Mouse (Mus musculus) liver (tissue): Measurements from ENCODE around the gene Dab2ip.

Experiments
- DNase-seq: peaks from one replicate; pipeline ENCODE4 v3.0.0-alpha.2; 2020; ENCODE audit warnings: mixed read lengths

Gene Dab2ip

DNA sequence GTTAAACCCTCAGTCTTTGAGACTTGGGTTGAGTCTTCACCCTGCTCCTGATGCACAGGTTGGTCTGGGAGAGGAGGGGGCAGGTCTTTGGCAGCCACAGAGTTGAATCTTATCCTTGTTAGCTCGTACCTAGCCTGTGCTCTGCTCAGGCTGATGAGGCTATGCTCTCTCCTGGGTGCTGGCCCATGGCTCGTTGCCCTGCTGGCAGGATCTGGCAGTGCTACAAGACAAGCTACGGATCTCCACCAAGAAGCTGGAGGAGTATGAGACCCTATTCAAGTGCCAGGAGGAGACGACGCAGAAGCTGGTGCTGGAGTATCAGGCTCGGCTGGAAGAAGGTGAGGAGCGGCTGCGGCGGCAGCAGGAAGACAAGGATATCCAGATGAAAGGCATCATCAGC lies 164.8 kb downstream of the Dab2ip start:
- no peak for DNase-seq

DNA sequence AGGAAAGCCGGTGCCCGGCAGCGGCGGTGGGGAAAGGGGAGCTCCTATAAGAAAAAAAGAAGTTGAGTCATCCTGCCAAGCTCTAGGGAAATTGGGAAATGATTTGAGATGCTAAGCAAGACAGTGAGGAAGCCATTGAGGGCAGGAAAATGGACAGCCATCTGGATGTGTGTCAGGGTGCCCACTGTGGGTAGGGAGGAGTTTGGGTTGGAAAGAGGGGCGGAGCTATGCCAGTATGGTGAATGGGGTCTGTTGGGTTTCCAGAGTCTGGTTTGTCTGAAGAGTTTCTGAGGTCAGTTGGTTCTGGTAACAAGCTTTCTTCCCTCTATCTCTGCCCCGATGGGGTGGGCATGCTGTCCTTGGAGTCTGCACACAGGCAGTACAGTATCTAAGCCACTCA lies 165.2 kb downstream of the Dab2ip start:
- DNase-seq: no peak

DNA sequence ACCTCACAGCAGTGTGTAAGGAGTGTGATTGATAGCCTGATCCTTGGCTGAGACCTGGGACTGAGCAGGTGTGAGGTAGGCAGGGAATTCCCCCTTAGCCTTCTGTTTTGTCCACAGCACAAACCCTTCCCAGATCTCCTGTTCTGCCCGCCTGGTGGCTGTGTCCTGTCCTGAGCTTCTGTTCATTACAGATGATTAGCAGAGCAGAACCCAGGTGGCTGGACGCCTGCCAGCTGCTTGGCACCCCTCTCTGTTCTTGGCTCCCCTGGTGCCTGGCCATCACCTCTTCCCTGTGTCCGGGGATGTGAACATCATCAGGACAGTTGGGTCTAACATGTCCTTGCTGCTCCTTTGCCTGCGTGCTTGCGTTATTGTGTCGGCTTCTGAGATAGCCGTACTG lies 165.6 kb downstream of the Dab2ip start:
- DNase-seq: no peak

DNA sequence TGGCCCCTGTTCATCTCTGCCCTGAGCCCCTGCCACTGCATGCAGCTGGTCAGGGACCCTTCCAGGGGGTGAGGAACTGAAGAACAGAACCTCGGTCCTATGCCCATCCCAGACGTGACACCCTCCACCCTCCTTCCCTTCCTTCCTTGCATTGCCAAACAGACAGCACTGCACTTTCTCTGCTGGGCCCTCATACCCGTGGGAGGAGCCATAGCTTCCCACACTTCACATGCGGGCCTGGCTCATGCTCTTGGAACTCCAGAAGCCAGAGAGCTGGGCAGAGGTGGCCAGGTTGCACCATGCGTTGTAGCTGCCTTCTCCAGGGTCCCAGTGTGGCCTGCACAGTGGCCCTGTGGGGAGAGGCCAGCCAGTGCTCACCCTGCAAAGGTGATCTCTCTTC lies 170.6 kb downstream of the Dab2ip start:
- no peak for DNase-seq

DNA sequence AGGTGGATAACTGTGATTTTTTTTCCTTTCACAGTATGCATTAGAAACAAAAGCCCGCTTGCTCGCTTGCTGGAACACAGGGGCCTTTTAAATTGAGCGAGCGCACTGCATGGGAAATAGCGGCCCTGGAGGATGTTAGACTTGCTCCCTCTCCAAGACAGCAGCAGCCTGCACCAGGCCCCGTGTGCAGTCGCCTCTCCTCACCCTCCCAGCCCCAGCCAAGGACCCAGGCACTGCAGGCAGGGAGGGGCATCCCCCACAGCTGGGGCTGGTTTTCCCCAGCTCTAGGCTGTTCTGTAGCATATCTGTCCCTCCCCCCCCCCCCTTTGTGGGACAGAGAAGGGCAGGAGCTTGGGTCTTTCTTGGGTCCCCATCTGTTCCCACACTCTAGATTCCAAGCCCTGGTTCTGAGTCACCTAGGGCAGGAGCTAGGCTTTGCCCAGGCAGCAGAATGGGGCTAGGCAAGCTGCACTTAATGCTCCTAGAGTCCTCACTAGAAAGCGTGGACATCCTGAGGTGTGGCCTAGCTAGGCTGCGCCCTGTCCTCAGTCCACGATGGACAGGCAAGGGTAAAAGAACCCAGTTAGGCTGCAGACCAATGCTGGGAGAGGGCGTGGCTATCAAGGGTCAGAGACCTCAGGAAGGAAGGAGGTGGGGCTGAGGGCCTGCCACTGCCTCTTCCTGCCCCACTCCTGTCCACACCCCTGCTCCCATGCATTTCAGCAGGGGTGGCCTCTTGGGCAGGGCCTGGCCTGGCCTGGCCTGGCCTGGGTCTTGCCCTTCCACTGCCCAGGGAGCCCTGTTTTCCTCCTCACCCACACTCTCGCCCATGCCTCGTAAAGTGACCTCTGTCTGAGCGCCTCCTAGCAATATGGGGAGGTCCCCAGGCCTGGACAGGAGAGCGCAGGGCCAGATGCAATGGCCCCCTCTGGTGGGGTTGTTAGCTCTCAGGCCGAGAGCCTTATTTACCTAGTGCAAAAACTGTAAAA lies 171.3 kb downstream of the Dab2ip start:
- peak; percentile 74 for DNase-seq

DNA sequence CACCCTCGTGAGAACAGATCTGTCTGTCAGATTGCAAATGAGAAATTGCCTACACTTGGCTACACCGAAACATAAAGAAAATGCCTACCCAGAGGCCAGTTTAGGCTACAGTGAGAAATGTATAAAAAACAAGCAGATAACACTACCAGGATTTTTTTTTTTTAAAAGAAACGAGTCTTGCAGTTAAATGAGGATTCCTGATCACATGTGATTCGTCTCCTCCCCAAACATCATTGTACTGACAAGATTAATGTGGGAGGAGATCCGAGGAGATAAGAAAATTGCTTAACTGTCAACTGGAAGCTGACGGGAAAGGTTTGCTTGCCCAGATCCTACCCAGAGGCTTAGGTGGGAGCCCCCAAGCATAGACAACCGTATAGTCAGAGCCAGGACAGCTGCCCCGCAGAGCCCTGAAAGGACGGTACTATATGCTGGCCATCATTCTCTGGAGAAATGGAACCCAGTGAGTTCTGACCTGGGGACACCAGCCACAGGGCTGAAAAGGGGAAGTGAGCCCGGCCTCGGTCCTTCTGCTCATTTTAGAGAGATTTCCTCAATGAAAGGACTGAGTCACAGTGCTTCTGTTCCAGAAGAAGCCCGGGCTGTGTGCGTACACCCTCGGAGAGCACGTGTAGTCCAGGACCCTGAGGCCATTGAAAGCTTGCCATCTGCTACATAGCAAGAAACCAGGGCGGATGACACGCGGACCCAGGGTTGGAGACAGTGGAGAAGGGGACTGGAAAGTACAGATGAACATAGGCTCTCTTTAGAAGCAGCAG lies 173.8 kb downstream of the Dab2ip start:
- peak; percentile 33 for DNase-seq

- DNase-seq: no peak
These were observed 176.9 kb downstream of the Dab2ip start for GRCm38 (mm10) chr2:35735001-35735400.

DNA sequence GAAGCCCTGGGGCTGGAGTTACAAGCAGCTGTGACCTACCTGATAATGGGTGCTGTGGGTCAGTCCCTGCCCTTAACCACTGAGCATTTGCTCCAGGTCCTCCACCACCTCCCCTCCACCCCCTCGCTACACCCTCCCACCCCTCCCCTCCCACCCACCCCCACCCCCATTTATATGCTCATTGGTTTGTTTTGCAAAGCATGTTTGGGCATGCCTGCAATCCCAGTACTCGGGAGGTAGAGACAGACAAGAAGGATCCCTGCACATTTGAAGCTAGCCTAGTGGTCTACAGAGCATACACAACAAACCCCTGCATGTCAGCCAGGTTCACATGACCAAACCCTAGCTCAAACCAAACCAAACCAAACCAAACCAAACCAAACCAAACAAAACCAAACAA lies 178.0 kb downstream of the Dab2ip start:
- no peak for DNase-seq

- no peak for DNase-seq
These were observed 179.5 kb downstream of the Dab2ip start for GRCm38 (mm10) chr2:35737467-35738027.

DNA sequence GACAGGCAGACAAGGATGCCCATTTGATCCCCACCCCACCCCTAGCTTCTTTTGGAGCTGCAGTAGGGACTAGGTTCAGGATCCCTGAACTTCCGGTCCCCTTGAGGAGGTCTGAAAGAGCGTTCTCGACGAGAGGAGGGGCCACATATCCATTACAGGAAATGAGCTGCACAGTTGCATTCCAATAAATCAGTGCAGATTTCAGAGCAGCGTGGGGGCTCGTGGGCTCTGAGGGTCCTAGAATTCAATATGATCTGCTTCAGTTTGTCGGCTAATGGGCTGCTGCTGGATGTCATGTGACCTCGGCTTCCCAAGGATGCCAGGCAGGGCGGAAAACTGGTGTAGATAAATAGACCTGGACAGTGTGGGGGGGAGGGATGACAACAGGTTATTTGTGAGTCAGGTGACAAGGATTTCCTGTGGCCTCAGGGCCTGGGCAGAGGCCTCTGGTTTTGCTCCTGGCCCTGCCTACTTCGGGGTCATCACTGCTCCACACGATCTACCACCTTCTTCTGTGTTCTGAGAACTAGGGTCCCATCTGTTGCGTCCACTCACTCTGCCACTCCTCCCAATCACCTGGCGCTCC lies 181.7 kb downstream of the Dab2ip start:
- DNase-seq: no peak

GRCm38 (mm10) chr2:35745876-35746275 lies 187.8 kb downstream of the Dab2ip start:
- DNase-seq: no peak

DNA sequence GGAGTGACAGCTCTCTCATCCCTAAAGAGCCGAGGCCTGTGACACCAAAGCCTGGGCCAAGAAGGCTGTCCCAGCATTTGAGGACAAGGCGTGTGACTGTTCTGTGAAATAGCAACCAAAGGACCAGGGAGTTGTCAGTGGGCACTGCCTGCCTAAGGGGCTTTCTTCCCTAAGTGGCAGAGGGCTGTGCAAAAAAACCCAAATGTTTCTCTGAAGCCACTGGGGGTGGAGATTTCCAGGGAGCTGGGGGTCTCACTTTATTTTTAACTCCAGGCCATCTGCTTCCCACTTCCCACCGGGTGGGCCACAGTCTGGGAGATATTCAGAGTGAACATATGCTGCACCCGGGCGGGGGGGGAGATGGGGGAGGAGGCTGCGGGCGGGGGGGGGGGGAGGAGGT lies 188.6 kb downstream of the Dab2ip start:
- no peak for DNase-seq

GRCm38 (mm10) chr2:35747371-35748035 lies 189.4 kb downstream of the Dab2ip start:
- DNase-seq: no peak

DNA sequence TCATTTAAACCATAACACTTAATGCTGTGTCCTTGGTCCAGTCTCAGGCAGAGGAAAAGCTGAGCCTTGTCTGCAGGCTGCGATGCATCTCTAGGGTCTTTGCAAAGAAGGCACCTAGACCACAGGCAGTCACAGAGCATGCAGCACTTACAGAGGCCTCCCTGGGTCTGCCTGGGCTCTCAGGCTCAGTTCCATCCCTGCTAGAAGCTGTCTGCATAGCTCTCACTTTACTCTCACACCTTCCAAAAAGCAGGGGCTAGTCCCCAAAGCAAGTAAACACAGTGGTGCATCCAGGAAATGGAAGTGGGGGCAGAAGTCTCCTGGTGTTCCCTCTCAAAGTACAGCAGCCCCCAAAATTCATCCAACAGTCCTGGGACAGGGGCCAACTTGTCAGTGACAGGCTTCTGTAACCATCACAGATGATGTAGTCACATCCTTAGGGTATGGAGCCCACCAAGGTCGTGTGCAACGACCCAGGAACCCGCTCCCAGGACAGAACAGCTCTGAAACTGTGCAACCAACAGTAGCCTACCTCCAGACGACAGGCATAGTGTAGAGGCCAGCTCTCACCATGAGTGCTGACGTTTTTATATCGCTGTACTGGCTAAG lies 192.6 kb downstream of the Dab2ip start:
- DNase-seq: no peak

DNA sequence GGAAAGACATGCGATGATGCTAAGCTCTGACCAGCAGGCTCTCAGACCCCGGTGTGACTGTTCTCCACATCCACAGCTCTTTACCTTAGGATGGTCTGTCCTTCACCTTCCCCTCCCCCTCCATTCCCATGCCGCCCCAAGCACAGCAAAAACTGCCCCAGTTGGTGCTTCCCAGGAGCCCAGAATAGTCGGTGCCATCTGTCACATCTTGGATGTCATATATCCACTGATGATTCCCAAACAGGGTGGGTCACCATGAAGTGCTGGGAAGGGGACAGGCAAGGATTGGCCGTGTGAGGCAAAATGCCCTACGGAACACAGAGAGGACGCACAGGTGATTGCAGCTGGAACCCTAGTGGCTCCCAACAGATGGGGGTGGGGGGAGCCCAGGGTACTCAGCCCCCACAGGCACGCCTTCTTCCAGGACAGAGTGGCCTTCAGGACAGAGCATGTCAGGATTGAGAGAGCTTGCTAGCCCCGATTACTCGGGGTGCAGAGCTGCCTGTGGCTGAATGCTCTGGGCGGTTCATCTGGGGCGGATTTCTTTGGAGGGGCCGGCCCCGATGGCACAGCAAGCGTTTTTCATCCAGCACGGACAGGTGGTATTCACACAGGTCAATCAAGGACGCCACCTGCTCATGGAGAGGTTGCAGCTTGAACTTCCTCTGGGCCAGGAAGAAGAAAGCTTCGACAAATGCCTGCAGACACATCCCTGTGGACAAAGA lies 193.9 kb downstream of the Dab2ip start:
- no peak for DNase-seq

GRCm38 (mm10) chr2:35756467-35756866 lies 198.4 kb downstream of the Dab2ip start:
- DNase-seq: no peak

- DNase-seq: no peak
These were observed 202.3 kb downstream of the Dab2ip start for GRCm38 (mm10) chr2:35760352-35760751.

GRCm38 (mm10) chr2:35760867-35761266 lies 202.8 kb downstream of the Dab2ip start:
- no peak for DNase-seq

- DNase-seq: no peak
These were observed 203.4 kb downstream of the Dab2ip start for GRCm38 (mm10) chr2:35761458-35761857.

DNA sequence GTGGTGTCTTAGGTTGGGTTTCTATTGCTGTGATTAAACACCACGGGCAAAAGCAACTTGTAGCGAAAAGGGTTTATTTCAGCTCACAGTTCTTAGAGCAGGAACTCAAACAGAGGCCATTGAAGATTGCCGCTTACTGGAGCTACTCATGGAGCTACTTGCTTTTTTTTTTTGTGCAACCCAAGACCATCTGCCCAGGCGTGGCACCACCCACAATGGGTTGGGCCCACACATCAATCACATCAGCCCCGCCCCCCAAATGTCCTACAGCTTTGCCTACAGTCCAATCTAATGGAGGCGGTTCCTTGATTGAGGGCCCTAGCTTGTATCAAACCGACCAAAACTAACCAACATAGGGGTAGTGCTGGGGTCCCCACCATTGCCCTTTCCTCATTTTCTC lies 205.8 kb downstream of the Dab2ip start:
- no peak for DNase-seq

DNA sequence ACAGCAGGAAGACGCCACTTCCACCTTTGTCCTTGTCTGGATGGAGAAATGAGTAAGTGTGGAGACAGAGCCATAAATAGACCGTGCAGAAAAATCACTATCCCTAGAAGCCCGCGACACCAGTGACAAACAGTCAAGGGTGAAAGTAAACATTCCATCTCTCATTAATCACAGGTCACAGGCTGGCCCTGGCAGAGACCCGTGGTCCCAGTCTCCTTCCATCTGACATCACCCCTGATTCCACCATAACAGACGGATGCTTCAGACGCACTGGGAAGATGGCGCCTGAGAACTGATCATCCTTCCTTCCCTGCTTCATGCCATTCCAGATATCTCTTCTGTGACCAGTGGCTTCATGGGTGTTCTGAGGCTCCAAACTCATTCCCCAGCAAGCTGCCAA lies 206.3 kb downstream of the Dab2ip start:
- no peak for DNase-seq
